Mouse (Mus musculus) frontal cortex, adult 2 months (tissue): ENCODE results near the gene Cox6b1. TPM values are rescaled to one million over a fixed set of nuclear protein-coding genes. Genes with fewer than 3 reads are reported as not detected.

Experiments
- DNase-seq, 2 experiments: peaks; one replicate each; pipeline ENCODE4 v3.0.0; 2022; ENCODE audit warnings: low spot score in 1 of 2; ENCODE audit errors: extremely low spot score in 1 of 2
- polyA plus RNA-seq: library from polyadenylated mRNA; depleted of rRNA; stranded (reverse); fragments of >200 nt; gene quantifications from 2 replicates; pipeline ENCODE4 v1.2.3, GENCODE M21; 2012; rRNA removed

Gene Cox6b1
- 893 and 1,127 TPM in 2 replicates for polyA plus RNA-seq

DNA sequence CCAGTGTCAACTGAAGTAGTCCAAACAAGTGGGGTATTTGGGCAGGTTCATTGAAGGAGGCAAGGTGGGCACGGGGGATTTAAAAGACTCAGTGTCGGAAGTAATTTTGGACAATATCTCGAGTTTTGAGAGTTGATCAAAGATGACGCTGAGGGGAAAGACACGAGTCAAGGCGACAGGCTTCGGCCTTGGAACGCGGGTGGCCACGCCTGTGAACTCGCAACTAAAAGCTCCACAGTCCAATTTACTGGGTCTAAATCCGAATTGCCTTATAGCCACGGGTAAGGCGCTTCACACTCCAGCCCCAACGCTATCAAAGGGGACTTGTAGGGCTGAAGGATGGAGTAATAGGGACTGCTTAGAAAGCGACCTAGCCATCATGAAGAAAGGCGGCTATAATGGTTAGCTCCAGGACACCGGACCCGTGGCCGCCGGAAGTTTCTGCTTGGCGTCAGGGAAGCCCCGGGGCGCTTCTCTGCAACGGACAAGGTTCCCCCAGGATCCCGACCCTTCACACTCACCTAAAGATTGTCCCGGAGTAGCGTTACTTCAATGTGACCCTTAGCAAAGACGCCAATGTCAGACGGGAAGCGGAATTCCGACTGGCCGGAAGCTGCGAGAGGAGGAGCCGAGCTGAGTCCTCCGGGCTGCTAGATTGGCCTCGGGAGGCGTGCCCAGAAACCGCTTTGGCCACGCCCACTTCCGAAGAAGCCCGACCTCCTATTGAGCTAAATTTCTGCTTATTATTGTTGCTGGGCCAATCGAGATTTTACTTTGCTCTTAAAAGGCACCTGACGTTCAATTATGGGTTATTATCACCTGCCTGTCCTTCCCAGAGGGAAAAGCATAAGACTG, at the start of gene Cox6b1:
Gene Cox6b1 (minus strand): TSS at position 622 of the 855 bp plus-strand sequence.
- DNase-seq, result peak; percentile 79 to 89

DNA sequence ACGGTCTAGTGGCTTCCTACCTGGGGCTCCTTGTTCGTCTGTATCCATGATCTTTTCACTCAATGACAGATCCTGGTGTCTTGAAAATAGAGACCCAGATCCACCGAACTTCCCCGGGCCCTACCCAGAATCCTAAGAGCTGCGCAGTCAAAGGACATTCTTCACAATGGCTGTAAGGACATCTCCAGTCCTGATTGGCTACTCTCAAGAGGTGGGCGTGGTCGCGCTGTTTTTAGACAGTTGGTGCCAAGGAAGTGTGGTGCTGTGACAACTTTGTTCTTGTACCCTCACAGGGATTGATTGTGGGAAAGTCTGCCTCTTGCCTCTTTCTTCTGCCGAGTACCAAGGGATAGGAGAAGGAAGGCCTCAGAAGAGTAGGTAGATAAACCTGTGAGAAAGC, 45.5 kb upstream of the Cox6b1 start, which contains the start of gene Pmis2:
Gene Pmis2 (minus strand): TSS at position 126 of the 400 bp plus-strand sequence.
- DNase-seq, result no peak

DNA sequence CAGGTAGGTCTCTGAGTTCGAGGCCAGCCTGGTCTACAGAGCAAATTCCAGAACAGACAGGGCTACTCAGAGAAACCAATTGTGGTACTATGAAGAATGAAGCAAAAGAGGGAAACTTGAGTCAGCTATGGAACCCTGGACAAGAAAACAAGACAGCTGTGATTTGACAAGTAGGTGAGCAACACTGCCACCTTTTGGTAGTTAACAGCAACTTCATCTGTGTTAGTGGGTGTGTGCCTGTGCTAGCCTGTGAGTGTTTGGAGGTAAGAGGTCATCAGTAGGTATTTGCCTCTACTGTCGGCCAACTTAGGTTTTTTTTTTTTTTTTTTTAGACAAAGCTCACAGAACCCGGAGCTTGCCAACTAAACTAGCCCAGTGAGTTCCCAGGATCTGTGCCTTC, 43.3 kb upstream of the Cox6b1 start:
- no peak for DNase-seq

DNA sequence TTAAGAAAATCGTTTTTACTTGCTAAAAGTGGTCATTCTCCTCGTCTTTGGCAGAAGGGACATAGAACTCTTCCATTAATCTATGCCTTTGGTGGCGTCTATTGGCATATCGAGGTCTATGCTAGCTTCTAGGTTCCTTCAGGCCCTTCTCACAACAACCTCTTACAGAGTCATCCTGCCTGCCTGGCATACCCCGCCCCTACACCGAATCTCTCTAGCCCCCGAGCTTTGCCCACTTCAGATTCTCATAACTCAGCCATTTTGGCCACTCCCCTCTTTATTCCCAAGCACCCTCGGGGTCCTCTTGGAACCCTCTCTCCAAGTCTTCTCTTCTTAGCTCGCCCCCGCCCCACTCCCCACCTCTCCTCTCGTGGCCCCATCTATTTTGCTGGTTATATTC, 39.4 kb upstream of the Cox6b1 start:
- DNase-seq, result no peak

DNA sequence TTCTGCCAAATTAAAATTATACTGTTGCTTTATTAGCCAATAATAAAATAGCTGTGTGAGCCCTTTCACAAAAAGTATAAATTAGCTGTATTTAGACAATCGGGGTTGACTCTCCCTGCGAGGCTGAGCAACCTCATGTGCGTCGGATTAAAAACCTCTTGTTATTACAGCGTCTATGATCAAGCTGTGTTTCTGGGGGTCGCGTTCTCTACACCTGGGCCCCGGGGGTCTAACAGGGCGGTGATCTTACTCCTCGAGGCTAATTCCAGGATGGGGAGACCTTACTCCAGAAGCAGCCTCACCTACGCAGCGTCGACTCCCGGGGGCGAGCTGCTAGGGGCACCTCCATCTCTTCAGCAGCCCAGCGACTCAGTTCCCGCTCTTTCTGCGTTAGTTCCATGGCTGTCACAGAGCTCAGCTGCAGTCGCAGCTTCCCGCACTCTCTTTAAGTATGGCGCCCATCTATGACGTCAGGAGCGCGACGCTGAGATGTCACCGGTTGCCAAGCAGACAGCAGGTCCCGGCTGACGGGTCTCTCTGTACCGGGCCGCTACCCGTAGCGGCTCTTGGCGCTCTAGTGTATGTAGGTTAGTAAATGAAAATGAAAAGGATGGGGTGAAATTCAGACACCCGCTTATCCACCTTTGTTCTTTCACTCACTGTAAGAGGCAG, 38.7 kb upstream of the Cox6b1 start, which contains the start of gene Haus5:
Gene Haus5 (minus strand): TSS at position 466 of the 672 bp plus-strand sequence.
- DNase-seq, result peak; percentile 81 to 95

DNA sequence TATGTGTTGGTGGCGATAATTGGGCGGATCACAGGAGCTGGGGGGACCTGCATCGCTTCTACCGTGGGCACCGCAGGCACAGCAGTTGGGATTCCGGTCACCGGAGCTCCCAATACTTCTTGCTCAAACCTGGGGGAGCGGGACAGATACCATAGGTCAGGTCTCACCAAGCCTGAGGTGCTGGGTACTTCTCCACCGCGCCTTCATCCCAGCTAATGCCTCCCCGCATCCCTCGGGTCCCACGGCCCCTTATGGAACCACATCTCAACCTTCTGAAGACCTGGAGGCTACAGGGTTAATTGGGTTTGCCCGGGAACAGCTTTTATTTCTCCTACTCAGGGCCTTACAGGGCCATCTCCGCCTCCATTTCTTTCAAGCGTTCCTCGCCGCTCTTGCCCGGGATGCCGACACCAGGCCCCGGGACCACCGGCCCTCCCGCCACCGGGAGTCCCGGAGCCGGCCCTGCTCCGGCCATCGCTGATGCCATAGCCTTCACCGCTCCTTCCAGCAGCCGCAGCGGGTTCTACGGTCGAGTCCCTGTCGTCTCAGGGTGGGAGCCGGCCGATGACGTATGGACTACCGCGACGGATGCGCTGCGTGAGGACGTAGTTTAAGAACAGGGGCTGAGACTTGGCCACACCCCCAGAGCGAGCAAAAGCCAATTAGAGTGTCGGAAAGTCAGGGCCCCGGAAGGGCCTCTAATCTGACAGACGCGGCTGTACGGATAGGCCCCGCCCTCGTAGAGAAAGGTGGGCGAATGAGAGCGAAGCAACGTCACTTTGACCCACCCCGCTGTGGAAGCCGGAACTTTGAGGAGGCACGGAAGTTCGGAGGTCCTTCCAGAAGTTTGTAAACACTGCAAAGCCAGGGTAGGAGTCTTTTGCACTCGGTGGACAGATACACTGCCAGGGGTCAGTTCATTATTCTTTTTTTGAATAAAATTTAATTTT, 23.9 kb upstream of the Cox6b1 start, which contains the start of gene Rbm42:
Gene Rbm42 (minus strand): TSS at position 727 of the 950 bp plus-strand sequence.
- DNase-seq, result peak; percentile 99 to 100

DNA sequence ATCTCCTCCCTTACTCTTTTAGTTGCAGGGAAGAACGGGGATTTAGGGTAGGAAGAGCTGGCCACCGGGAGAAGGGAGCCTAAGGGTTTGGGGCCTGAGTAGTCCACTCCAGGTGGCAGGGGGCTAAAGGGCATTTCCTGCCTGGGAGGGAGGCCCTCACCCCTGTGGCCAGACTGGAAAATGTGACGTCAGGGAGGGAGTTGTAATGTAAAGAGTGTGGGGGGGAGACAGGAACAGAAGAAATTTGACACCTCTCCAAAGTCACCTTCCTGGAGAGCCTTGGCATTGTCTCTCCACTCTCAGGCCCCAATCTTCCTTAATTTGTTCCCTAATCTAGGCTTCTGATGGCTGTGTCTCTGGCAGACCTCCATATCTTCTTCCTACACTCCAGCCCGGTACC, 13.1 kb upstream of the Cox6b1 start:
- no peak for DNase-seq

DNA sequence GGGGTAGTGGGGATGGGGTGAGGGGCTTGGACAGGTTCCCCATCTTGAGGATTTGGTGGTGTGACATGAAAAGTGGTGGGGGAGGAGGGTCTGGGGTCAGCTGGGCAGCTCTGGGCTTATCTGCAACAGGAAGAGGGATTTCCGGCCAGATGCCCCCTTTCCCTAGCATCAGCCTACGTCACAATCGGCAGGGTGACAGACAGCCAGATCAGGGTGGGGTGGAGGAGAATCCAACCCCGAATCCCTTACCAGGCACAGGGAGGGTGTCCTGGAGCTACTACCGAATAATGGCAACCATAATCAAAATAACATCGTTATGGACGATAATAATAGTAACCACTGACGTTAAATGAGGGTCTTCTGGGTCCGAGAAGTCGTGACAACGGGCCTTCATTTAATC, 10.4 kb upstream of the Cox6b1 start:
- no peak for DNase-seq

DNA sequence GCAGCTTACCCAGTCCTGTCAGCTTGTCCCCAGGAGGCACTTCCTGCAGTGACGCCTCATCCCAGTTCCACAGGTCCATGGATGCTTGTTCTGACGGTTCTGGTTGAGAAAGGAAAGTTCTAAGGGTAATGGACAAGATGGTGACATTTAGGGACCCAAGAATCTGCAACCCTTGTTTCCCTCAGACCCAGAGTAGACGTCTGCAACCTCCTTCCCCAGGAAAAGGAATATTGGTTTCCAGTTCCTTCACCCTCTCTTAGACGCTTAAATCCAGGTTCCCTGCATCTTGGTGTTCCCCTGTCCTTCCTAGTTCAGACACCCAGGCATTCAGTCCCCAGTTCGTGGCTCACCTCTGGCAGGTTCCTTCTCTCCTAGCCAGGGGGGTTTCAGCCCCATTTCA, 9.8 kb upstream of the Cox6b1 start, which contains the start of gene Etv2:
Gene Etv2 (minus strand): TSS at position 101 of the 400 bp plus-strand sequence.
- no peak for DNase-seq

DNA sequence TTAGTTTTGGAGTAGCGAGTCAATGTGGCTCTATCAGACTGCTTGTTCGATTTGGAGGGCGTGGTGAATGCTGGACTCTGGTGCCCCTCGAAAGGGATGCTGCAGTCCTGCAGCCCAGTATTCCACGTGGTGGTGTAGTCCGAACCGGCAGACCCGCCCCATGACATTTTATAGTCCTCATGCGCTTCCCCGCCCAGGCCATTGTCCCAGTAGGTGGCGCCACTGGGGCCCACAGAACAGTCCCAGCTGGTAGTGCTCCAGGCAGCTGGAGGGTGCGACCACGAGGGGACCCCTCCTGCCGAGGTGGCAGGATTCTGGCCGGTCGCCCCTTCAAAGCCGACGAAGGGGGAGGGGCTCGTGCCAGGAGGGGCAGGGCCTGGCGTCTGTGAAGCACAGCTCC, 8.7 kb upstream of the Cox6b1 start:
- peak in 1 of 2 experiments; percentile 13 for DNase-seq

DNA sequence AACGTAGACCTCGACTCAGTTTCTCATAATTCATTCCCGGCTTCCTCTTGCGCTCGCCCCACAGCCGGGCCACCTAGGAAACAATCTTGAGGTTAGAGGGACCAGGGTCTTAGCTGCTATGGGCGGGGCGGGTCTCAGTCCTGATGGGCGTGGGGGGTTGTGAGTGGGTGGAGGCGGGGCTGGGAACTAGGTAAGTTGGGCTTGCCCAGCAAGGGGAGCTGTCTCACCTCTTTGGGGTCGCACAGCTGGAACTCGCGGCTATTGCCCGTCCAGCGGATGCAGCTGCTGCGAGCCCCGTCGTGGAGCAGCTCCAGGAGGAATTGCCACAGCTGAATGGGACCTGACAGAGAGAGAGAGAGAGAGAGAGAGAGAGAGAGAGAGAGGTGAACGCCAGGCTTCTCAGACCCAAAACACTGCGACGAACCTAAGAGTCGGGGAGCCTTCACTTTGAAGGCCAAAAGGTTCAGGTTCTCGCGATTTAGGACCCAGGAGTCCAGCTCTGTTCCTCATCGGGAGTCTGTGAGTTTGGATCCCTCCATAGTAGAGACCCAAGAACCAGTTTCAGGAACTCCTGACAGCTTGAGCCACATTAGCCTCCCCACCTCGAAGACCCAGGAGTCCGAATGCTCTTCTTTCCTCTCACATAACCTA, 7.9 kb upstream of the Cox6b1 start:
- no peak for DNase-seq

DNA sequence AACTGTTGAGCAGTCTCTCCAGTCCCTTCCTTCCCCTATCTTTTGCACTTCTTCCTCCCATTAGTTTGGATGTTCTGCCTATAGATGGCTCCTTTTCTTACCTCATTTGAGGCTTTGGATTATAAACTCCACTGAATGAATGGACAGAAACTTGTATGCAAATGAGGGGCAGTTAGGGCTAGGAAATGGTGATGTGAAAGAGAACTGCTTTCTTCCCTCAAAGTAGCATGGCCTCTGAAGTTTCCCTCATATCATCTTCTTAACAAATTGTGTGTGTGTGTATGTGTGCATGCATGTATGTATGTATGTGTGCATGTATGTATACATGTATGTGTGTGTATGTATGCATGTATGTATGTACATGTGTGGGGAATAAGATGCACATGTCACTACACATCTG, 3.1 kb upstream of the Cox6b1 start:
- no peak for DNase-seq

DNA sequence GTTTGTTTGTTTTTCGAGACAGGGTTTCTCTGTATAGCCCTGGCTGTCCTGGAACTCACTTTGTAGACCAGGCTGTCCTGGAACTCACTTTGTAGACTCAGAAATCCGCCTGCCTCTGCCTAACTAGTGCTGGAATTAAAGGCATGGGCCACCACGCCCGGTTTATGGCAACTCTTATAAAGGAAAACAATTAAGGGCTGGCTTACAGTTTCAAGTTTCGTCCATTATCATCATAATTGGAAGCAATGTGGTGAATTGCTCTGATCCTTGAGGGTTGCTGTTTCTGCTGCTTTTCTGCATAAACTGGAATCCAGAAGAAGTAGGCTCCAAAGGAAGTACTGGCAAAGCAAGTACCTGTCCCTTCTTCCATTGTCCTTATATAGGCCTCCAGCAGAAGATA, 696 bp upstream of the Cox6b1 start:
- no peak for DNase-seq

DNA sequence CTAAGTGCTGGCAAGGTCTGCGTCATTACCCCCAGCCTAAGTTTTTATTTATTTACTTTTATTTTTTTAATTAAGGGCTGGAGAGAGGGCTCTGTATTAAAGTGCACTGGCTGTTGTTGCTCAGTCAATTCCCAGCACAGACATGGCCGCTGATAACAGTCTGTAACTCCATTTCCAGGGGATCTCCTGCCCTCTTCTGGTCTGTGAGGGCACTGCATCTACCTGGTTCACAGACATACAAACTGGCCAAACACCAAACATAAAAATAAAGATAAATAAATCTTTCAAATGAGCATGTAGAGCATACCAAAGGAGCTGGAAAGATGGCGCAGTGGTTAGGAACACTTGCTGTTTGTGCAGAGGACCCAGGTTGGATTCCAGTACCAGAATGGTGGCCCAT, 6.7 kb downstream of the Cox6b1 start:
- DNase-seq, result peak in 1 of 2 experiments; percentile 45

DNA sequence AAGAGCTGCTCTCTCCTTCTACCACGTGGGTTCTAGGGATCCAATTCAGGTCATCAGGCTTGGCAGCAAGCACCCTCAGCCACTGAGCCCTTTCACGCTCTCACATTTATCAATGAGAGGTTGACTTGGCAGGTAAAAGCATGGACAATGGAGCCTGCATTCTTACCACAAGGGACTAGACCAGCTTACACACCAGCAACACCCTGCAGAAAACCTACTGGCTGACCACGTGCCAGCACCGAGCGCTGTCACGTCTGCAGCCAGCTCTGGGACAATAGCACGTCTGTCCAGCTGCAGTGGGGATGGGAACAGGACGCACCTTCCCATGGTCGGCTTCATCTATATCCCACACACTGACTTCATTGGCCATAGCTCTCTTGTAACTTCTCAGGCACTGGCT, 7.3 kb downstream of the Cox6b1 start:
- no peak for DNase-seq

DNA sequence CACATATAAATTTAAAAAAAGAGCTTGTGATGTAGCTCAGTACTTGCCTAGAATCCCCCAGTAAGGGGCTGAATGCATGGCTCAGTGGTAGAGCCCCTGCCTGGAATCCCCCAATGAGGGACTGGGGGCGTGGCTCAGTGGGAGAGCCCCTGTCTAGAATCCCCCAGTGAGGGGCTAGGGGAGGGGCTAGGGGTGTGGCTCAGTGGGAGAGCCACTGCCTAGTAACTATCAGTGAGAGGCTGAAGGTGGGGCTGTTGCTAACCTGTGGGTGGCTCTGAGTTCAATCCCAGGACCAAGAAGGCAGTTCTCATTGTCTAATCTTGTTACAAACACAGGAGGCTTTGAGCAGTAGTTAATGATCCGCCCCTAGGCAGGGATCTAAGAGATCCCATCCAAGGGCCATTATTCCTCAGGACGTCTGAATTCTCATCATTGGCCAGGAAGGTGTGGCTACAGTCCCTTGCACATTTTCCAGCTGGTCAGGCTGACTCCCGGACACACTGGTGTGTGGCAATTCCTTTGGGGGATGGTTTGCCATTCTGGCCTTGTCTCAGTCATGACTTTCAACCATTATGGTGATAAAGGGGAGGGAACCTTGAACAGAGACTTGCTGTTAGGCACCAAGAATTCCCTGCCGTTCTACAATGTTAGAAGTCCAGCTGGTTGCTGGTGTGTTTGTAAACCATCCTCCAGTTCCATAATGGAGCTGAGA, 10.7 kb downstream of the Cox6b1 start:
- no peak for DNase-seq

DNA sequence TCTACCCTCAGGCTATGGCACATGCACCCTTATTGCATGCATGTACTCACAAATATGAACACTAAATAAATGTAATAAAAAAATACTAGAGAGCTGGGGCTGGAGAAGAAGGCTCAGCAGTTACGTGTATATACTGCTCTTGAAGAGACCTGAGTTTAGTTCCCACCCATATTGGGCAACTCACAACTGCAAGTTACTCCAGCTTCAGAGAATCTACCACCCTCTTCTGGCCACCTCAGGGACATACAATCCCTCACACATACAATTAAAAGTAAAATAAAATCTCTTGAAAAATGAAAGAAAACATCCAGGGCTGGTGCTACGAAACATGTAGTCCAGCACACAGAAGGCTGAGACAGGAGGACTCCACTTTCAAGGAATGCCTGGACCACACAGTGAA, 11.5 kb downstream of the Cox6b1 start:
- DNase-seq, result no peak

DNA sequence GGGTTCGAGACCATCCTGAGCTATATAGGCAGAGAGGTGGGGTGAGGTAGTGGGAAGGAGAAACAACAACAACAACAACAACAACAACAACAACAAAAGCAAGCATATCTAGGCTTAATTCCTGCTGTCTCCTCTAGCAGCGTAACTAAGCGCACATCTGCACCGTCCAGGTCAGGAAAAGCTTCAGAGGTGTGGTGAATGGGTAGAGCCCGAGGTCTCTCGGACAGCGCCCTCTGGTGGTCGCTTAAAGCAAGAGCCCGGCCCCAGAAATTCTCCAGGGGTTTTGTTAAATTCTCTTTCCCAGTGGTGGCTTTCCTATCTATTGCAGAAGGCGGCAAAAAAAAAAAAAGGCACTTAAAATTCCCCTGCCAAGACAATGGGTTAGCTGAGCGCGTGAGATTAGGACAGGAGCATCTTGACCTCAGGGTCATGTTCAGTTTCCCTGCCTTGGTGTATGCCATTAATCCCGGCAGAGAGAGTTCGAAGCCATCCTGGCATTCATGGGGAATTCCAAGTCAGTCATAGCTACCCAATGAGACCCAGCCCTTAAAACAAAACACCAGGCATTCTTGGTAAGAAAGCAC, 12.3 kb downstream of the Cox6b1 start:
- peak in 1 of 2 experiments; percentile 67 for DNase-seq
